Mouse (Mus musculus) embryonic facial prominence, embryonic 15.5 days (tissue): ENCODE data around the gene Noxo1. TPM values are rescaled to one million over a fixed set of nuclear protein-coding genes. Genes with fewer than 3 reads are reported as not detected.

Experiments
- ATAC-seq: fragments of 200-750 bp; cut with Nextera tagmentation; 2 replicates; pipeline ENCODE4 v1.8.0; 2017; ENCODE audit warnings: low read depth, moderate TSS enrichment; ENCODE audit not compliant: insufficient number of reproducible peaks, low FRiP score, low TSS enrichment
- H3K27ac ChIP-seq: fragments of 300-500 bp; sonication (generic); replicated peaks from 2 replicates; pipeline ENCODE4 v1.5.1; 2015; ENCODE audit warnings: mild to moderate bottlenecking, inconsistent platforms
- H3K27me3 ChIP-seq: fragments of 300-500 bp; sonication (generic); 2 replicates; pipeline ENCODE4 v1.6.1; 2015; ENCODE audit warnings: inconsistent platforms
- H3K36me3 ChIP-seq: fragments of 300-500 bp; sonication (generic); 2 replicates; pipeline ENCODE4 v1.6.1; 2015; ENCODE audit warnings: mild to moderate bottlenecking, inconsistent platforms
- H3K4me1 ChIP-seq: fragments of 300-500 bp; sonication (generic); 2 replicates; pipeline ENCODE4 v1.6.1; 2015; ENCODE audit warnings: inconsistent platforms
- H3K4me2 ChIP-seq: fragments of 300-500 bp; sonication (generic); replicated peaks from 2 replicates; pipeline ENCODE4 v1.6.1; 2015; ENCODE audit warnings: mild to moderate bottlenecking, inconsistent platforms
- H3K4me3 ChIP-seq: fragments of 300-500 bp; sonication (generic); replicated peaks from 2 replicates; pipeline ENCODE4 v1.5.1; 2015; ENCODE audit warnings: mild to moderate bottlenecking, inconsistent platforms
- H3K9ac ChIP-seq: fragments of 300-500 bp; sonication (generic); 2 replicates; pipeline ENCODE4 v1.6.1; 2015; ENCODE audit warnings: inconsistent platforms
- H3K9me3 ChIP-seq: fragments of 300-500 bp; sonication (generic); replicated peaks from 2 replicates; pipeline ENCODE4 v1.6.1; 2016; ENCODE audit warnings: inconsistent platforms
- WGBS: fragments of 180-500 bp; shearing (Covaris S2); methylation state at CpG from one replicate; pipeline ENCODE4 v1.1.7; 2015; 5-methylcytosine and 5-hydroxymethylcytosine counted together
- polyA plus RNA-seq: library from polyadenylated mRNA; unstranded; fragments of >200 nt; fragmentation: Nextera tagmentation; extraction: Ambion mirVana; gene quantifications from 2 replicates; pipeline ENCODE4 v1.2.1, GENCODE M21; 2015

Noxo1 gene
- polyA plus RNA-seq, 1 experiment from 2014 or later = 5.8 TPM

GRCm38 (mm10) chr17:24744381-24744780, 48.3 kb downstream of the Noxo1 start:
- Histone ChIP-seq H3K9me3 (no peaks in the 10 kb centered on the region), H3K27me3 (no peaks in the 10 kb centered on the region), H3K9ac (no peak overlapping the region), H3K4me1 (peaks cover 21% of the 10 kb centered on the region), H3K36me3 (peaks cover 23% of the 10 kb centered on the region; the same call in 1 of the 2 replicates), H3K4me3 (no peak overlapping the region), H3K4me2 (no peak overlapping the region), H3K27ac (no peak overlapping the region)
- WGBS = 56% methylated on average over 3 of the region's 3 CpGs
- no peak for ATAC-seq

GRCm38 (mm10) chr17:24745526-24746497, 49.8 kb downstream of the Noxo1 start:
- Histone ChIP-seq H3K9ac (no peak overlapping the region), H3K4me3 (no peak overlapping the region), H3K4me1 (peaks cover 21% of the 10 kb centered on the region), H3K27ac (peak overlapping the region; percentile 13; the same call in 1 of the 2 replicates), H3K4me2 (no peak overlapping the region), H3K9me3 (no peaks in the 10 kb centered on the region), H3K27me3 (peaks cover 8% of the 10 kb centered on the region; the same call in 1 of the 2 replicates), H3K36me3 (peaks cover 11% of the 10 kb centered on the region; the same call in 1 of the 2 replicates)
- ATAC-seq = peak; percentile 61; the same call in 1 of the 2 replicates
- WGBS = 17% methylated on average over 7 of the region's 7 CpGs

DNA sequence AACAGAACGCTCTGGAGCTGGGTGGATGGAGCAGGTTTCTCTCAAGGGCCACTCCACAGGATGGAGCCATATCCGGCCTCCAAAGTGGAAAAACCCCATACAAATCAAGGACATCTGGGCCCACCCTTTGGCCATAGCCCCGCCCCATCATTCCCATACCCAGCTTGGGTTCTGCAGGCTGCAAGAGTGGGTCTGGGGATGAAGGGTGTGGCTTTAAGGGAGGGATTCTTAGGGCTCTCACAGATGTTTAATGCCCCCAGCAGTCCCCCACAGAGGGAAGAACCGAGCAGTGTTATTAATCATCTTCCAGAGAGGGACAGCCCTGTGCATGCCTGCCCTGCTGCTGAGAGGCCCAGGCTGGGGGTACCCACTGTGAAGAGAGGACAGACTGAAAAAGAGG, 51.0 kb downstream of the Noxo1 start:
- Histone ChIP-seq H3K36me3 (peaks cover 7% of the 10 kb centered on the region; the same call in 1 of the 2 replicates), H3K9ac (no peak overlapping the region), H3K4me2 (no peak overlapping the region), H3K4me1 (peaks cover 32% of the 10 kb centered on the region), H3K4me3 (no peak overlapping the region), H3K27ac (peak overlapping the region; percentile 60; the same call in 1 of the 2 replicates), H3K9me3 (no peaks in the 10 kb centered on the region), H3K27me3 (peaks cover 17% of the 10 kb centered on the region; the same call in 1 of the 2 replicates)
- peak; percentile 79 for ATAC-seq
- WGBS = 18% methylated on average over 4 of the region's 4 CpGs

Other genes with a start within 250 kb of the Noxo1 start
- 37.0 and 39.8 TPM in 2 replicates for gene E4f1, start 225.9 kb upstream of the Noxo1 start, polyA plus RNA-seq
- gene Pgp, start 225.8 kb upstream of the Noxo1 start, polyA plus RNA-seq = 48.9 and 50.6 TPM in 2 replicates
- 0.43 and 0.44 TPM in 2 replicates for gene Bricd5, start 222.3 kb upstream of the Noxo1 start, polyA plus RNA-seq
- 27.2 and 28.8 TPM in 2 replicates for gene Mlst8, start 217.2 kb upstream of the Noxo1 start, polyA plus RNA-seq
- gene Caskin1, start 207.6 kb upstream of the Noxo1 start, polyA plus RNA-seq = 2.5 and 4.0 TPM in 2 replicates
- 92.8 and 95.7 TPM in 2 replicates for gene Traf7, start 168.3 kb upstream of the Noxo1 start, polyA plus RNA-seq
- 3.7 and 4.3 TPM in 2 replicates for gene Rab26, start 162.0 kb upstream of the Noxo1 start, polyA plus RNA-seq
- gene Pkd1, start 146.4 kb upstream of the Noxo1 start, polyA plus RNA-seq = 32.6 and 36.7 TPM in 2 replicates
- gene Tsc2, start 63.6 kb upstream of the Noxo1 start, polyA plus RNA-seq = 57.8 and 64.4 TPM in 2 replicates
- gene Nthl1, start 63.6 kb upstream of the Noxo1 start, polyA plus RNA-seq = 22.2 and 25.3 TPM in 2 replicates
- 64.4 and 65.9 TPM in 2 replicates for gene Slc9a3r2, start 45.9 kb upstream of the Noxo1 start, polyA plus RNA-seq
- gene Npw, start 37.8 kb upstream of the Noxo1 start, polyA plus RNA-seq = 0.36 and 0.56 TPM in 2 replicates
- 23.8 and 26.8 TPM in 2 replicates for gene Zfp598, start 26.5 kb upstream of the Noxo1 start, polyA plus RNA-seq
- 2.0 and 2.9 TPM in 2 replicates for gene Syngr3, start 6.3 kb upstream of the Noxo1 start, polyA plus RNA-seq
- 33.1 and 35.2 TPM in 2 replicates for gene Gfer, start 78 bp upstream of the Noxo1 start, polyA plus RNA-seq
- gene Tbl3, start 11.4 kb downstream of the Noxo1 start, polyA plus RNA-seq = 61.3 and 63.4 TPM in 2 replicates
- gene Rnf151, start 21.8 kb downstream of the Noxo1 start, polyA plus RNA-seq = 0.16 and 0.24 TPM in 2 replicates
- 1,508 and 1,594 TPM in 2 replicates for gene Rps2, start 21.9 kb downstream of the Noxo1 start, polyA plus RNA-seq
- gene Ndufb10, start 28.2 kb downstream of the Noxo1 start, polyA plus RNA-seq = 223 and 227 TPM in 2 replicates
- gene Rpl3l, start 31.6 kb downstream of the Noxo1 start, polyA plus RNA-seq = not detected in 2 replicates
- 26.6 and 27.9 TPM in 2 replicates for gene Msrb1, start 40.4 kb downstream of the Noxo1 start, polyA plus RNA-seq
- 26.4 and 30.4 TPM in 2 replicates for gene Hs3st6, start 56.8 kb downstream of the Noxo1 start, polyA plus RNA-seq
- gene Meiob, start 108.1 kb downstream of the Noxo1 start, polyA plus RNA-seq = 0.09 and 0.16 TPM in 2 replicates
- gene Hagh, start 143.9 kb downstream of the Noxo1 start, polyA plus RNA-seq = 47.0 and 47.3 TPM in 2 replicates
- 19.1 and 19.8 TPM in 2 replicates for gene Fahd1, start 154.1 kb downstream of the Noxo1 start, polyA plus RNA-seq
- 0.43 and 1.1 TPM in 2 replicates for gene Igfals, start 169.8 kb downstream of the Noxo1 start, polyA plus RNA-seq
- gene Nubp2, start 190.1 kb downstream of the Noxo1 start, polyA plus RNA-seq = 48.9 and 49.6 TPM in 2 replicates
- gene Spsb3, start 190.4 kb downstream of the Noxo1 start, polyA plus RNA-seq = 43.5 and 45.3 TPM in 2 replicates
- 28.5 and 32.6 TPM in 2 replicates for gene Eme2, start 198.9 kb downstream of the Noxo1 start, polyA plus RNA-seq
- gene Mrps34, start 198.9 kb downstream of the Noxo1 start, polyA plus RNA-seq = 86.8 and 92.3 TPM in 2 replicates
- gene Nme3, start 200.3 kb downstream of the Noxo1 start, polyA plus RNA-seq = 48.2 and 52.0 TPM in 2 replicates
- 36.4 and 38.3 TPM in 2 replicates for gene Mapk8ip3, start 240.7 kb downstream of the Noxo1 start, polyA plus RNA-seq